Mouse (Mus musculus): Measurements from ENCODE around the gene Fam163b.

- no peak for TF ChIP-seq CTCF (IDR thresholded peaks at IDR 0.05; ENCODE audit: extremely low read depth, insufficient read depth, low read length)
- TF ChIP-seq POLR2A (IDR thresholded peaks at IDR 0.05; ENCODE audit: extremely low read depth, insufficient read depth, low read length): no peak
These were observed 45.2 kb upstream of the Fam163b start for GRCm38 (mm10) chr2:27187531-27187930.
